Mouse (Mus musculus) myocyte (in vitro differentiated cells): Measurements from ENCODE around the gene Prkcz. TPM values are rescaled to one million over a fixed set of nuclear protein-coding genes. Genes with fewer than 3 reads are reported as not detected.

Experiments used
- H3K27me3 ChIP-seq: one replicate; pipeline ENCODE4 v1.6.1; 2011; ENCODE audit not compliant: control insufficient read depth, insufficient read depth, insufficient read length
- H3K36me3 ChIP-seq: one replicate; pipeline ENCODE4 v1.6.1; 2011; ENCODE audit not compliant: control insufficient read depth, insufficient read depth
- H3K4me2 ChIP-seq: one replicate; pipeline ENCODE4 v1.6.1; 2011; ENCODE audit warnings: low read depth, control low read depth
- H3K4me3 ChIP-seq: one replicate; pipeline ENCODE4 v1.5.1; 2011; ENCODE audit warnings: mild to moderate bottlenecking, control low read depth, moderate library complexity
- H3K79me2 ChIP-seq: one replicate; pipeline ENCODE4 v1.6.1; 2011; ENCODE audit not compliant: control insufficient read depth, insufficient read depth
- H3ac ChIP-seq: one replicate; pipeline ENCODE4 v1.6.1; 2011; ENCODE audit not compliant: control insufficient read depth, insufficient read length
- CEBPB ChIP-seq: IDR thresholded peaks from 2 replicates; pipeline ENCODE4 v1.6.1; 2011; ENCODE audit warnings: mild to moderate bottlenecking, moderate library complexity; ENCODE audit not compliant: poor library complexity, insufficient read depth, severe bottlenecking
- E2F4 ChIP-seq: IDR thresholded peaks from one replicate; pipeline ENCODE4 v1.6.1; 2011; ENCODE audit warnings: mild to moderate bottlenecking, control low read depth, moderate library complexity; ENCODE audit not compliant: insufficient read depth
- MAX ChIP-seq: IDR thresholded peaks from one replicate; pipeline ENCODE4 v1.6.1; 2011; ENCODE audit warnings: low read depth, mild to moderate bottlenecking, control low read depth
- MYOD1 ChIP-seq, 3 experiments: IDR thresholded peaks; one replicate each; pipeline ENCODE4 v1.6.1; 2011; ENCODE audit warnings: control low read depth in 2 of 3, low read depth in 2 of 3, mild to moderate bottlenecking in 2 of 3, moderate library complexity in 1 of 3; ENCODE audit not compliant: insufficient read length in 2 of 3, control insufficient read depth in 1 of 3
- MYOG ChIP-seq, 3 experiments: IDR thresholded peaks; one replicate each; pipeline ENCODE4 v1.6.1; 2011; ENCODE audit warnings: control low read depth in 2 of 3, low read depth in 2 of 3, mild to moderate bottlenecking in 2 of 3; ENCODE audit not compliant: insufficient read length in 2 of 3, control insufficient read depth in 1 of 3, insufficient read depth in 1 of 3
- POLR2A ChIP-seq: IDR thresholded peaks from one replicate; pipeline ENCODE4 v1.6.1; 2011; ENCODE audit warnings: low read depth, mild to moderate bottlenecking, control low read depth, moderate library complexity; ENCODE audit not compliant: insufficient read length
- POLR2AphosphoS2 ChIP-seq: IDR thresholded peaks from one replicate; pipeline ENCODE4 v1.6.1; 2011; ENCODE audit warnings: low read depth, control low read depth; ENCODE audit not compliant: insufficient read length
- REST ChIP-seq: IDR thresholded peaks from one replicate; pipeline ENCODE4 v1.6.1; 2011; ENCODE audit warnings: mild to moderate bottlenecking, control low read depth, moderate library complexity; ENCODE audit not compliant: insufficient read depth, insufficient read length
- SRF ChIP-seq: IDR thresholded peaks from one replicate; pipeline ENCODE4 v1.6.1; 2011; ENCODE audit warnings: low read depth; ENCODE audit not compliant: control insufficient read depth, insufficient read length
- TCF12 ChIP-seq: IDR thresholded peaks from one replicate; pipeline ENCODE4 v1.6.1; 2011; ENCODE audit warnings: mild to moderate bottlenecking, control low read depth; ENCODE audit not compliant: poor library complexity, insufficient read depth, severe bottlenecking
- TCF3 ChIP-seq: IDR thresholded peaks from one replicate; pipeline ENCODE4 v1.6.1; 2011; ENCODE audit warnings: low read depth, control low read depth; ENCODE audit not compliant: insufficient read length
- USF1 ChIP-seq: IDR thresholded peaks from one replicate; pipeline ENCODE4 v1.6.1; 2011; ENCODE audit warnings: low read depth, mild to moderate bottlenecking, control low read depth, moderate library complexity
- polyA plus RNA-seq: library from polyadenylated mRNA; unstranded; fragments of >200 nt; fragmentation: generic; extraction: Trizol; gene quantifications from one replicate; pipeline ENCODE4 v1.2.1, GENCODE M21; 2012; ENCODE audit warnings: missing spikeins

Gene Prkcz
- polyA plus RNA-seq, 1 experiment = 0.36 TPM

- no peaks in the 10 kb centered on the region for H3K36me3 ChIP-seq
- H3K79me2 ChIP-seq = no peaks in the 10 kb centered on the region
- H3K27me3 ChIP-seq = peaks cover 7% of the 10 kb centered on the region
- H3K4me2 ChIP-seq = peak overlapping the region; percentile 46
- no peak overlapping the region for H3K4me3 ChIP-seq
- H3ac ChIP-seq = no peak overlapping the region
- TF ChIP-seq TCF12 = no peak
- no peak for TF ChIP-seq E2F4
- TF ChIP-seq MYOD1 (IDR thresholded peaks at IDR 0.05; ENCODE audit: control insufficient read depth in 1 of 3, insufficient read length in 2 of 3, low read depth in 2 of 3) = no peak
- TF ChIP-seq MAX = no peak
- TF ChIP-seq MYOG (IDR thresholded peaks at IDR 0.05; ENCODE audit: control insufficient read depth in 1 of 3, insufficient read depth in 1 of 3, insufficient read length in 2 of 3, low read depth in 2 of 3) = no peak
- no peak for TF ChIP-seq POLR2AphosphoS2
Measured at GRCm38 (mm10) chr4:155307591-155307990, 53.6 kb downstream of the Prkcz start.

GRCm38 (mm10) chr4:155306356-155307242 is 54.6 kb downstream of the Prkcz start:
- Histone ChIP-seq H3ac (no peak overlapping the region), H3K36me3 (no peaks in the 10 kb centered on the region), H3K4me3 (no peak overlapping the region), H3K27me3 (peaks cover 7% of the 10 kb centered on the region), H3K4me2 (no peak overlapping the region), H3K79me2 (no peaks in the 10 kb centered on the region)
- TF ChIP-seq POLR2A (no peak), TCF12 (no peak), CEBPB (no peak), USF1 (no peak), SRF (no peak), REST (no peak), MAX (no peak), MYOD1 (IDR thresholded peaks at IDR 0.05; ENCODE audit: control insufficient read depth in 1 of 3, insufficient read length in 2 of 3, low read depth in 2 of 3) (no peak), E2F4 (no peak), MYOG (IDR thresholded peaks at IDR 0.05; ENCODE audit: control insufficient read depth in 1 of 3, insufficient read depth in 1 of 3, insufficient read length in 2 of 3, low read depth in 2 of 3) (no peak)

GRCm38 (mm10) chr4:155305531-155306031 is 55.6 kb downstream of the Prkcz start:
- H3K27me3 ChIP-seq = peaks cover 2% of the 10 kb centered on the region
- H3K79me2 ChIP-seq = no peaks in the 10 kb centered on the region
- H3ac ChIP-seq = no peak overlapping the region
- no peaks in the 10 kb centered on the region for H3K36me3 ChIP-seq
- TF ChIP-seq MYOD1 (IDR thresholded peaks at IDR 0.05; ENCODE audit: control insufficient read depth in 1 of 3, insufficient read length in 2 of 3, low read depth in 2 of 3) (no peak), MYOG (IDR thresholded peaks at IDR 0.05; ENCODE audit: control insufficient read depth in 1 of 3, insufficient read depth in 1 of 3, insufficient read length in 2 of 3, low read depth in 2 of 3) (no peak), E2F4 (no peak), CEBPB (no peak), MAX (no peak), SRF (no peak), POLR2AphosphoS2 (no peak), REST (no peak)
- H3K4me2 ChIP-seq = no peak overlapping the region
- H3K4me3 ChIP-seq = no peak overlapping the region

GRCm38 (mm10) chr4:155304508-155305096 is 56.6 kb downstream of the Prkcz start:
- no peaks in the 10 kb centered on the region for H3K27me3 ChIP-seq
- TF ChIP-seq REST (no peak), CEBPB (no peak), MYOG (IDR thresholded peaks at IDR 0.05; ENCODE audit: control insufficient read depth in 1 of 3, insufficient read depth in 1 of 3, insufficient read length in 2 of 3, low read depth in 2 of 3) (no peak), SRF (no peak), POLR2A (no peak), USF1 (no peak), TCF3 (no peak), MYOD1 (IDR thresholded peaks at IDR 0.05; ENCODE audit: control insufficient read depth in 1 of 3, insufficient read length in 2 of 3, low read depth in 2 of 3) (no peak), MAX (no peak), TCF12 (no peak), E2F4 (no peak), POLR2AphosphoS2 (no peak)
- H3K79me2 ChIP-seq = no peaks in the 10 kb centered on the region
- no peak overlapping the region for H3ac ChIP-seq
- no peak overlapping the region for H3K4me3 ChIP-seq
- no peaks in the 10 kb centered on the region for H3K36me3 ChIP-seq
- no peak overlapping the region for H3K4me2 ChIP-seq

GRCm38 (mm10) chr4:155301965-155302364 is 59.2 kb downstream of the Prkcz start:
- no peaks in the 10 kb centered on the region for H3K27me3 ChIP-seq
- H3K36me3 ChIP-seq = no peaks in the 10 kb centered on the region
- H3ac ChIP-seq = no peak overlapping the region
- no peaks in the 10 kb centered on the region for H3K79me2 ChIP-seq
- TF ChIP-seq MAX (no peak), USF1 (no peak), MYOG (IDR thresholded peaks at IDR 0.05; ENCODE audit: control insufficient read depth in 1 of 3, insufficient read depth in 1 of 3, insufficient read length in 2 of 3, low read depth in 2 of 3) (no peak), SRF (no peak), CEBPB (no peak), REST (no peak), MYOD1 (IDR thresholded peaks at IDR 0.05; ENCODE audit: control insufficient read depth in 1 of 3, insufficient read length in 2 of 3, low read depth in 2 of 3) (no peak)
- H3K4me2 ChIP-seq = no peak overlapping the region
- no peak overlapping the region for H3K4me3 ChIP-seq
